Mouse (Mus musculus): ENCODE results near the gene Crim1. TPM values are rescaled to one million over a fixed set of nuclear protein-coding genes. Genes with fewer than 3 reads are reported as not detected.

Gene Crim1
- polyA plus RNA-seq, 2 experiments, result 10.5 to 22.9 TPM

DNA sequence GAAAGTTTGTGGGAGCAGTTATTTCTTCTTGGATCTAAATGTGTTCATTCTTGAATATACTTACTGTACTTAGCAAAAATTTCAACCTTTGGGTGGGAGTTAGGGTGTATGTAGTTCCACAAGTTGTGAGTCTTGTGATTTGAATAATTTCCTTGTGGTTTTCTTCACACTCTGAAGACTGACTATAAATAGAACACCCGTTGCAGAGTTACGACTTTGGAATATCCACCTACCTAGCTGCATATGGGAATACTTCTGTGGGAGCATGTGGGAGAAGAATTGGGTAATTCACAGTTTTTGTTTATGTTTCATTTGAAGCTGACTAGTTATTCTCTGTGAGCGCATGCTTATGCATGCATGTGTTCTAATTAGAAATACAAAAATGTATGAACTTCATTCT, 27.2 kb downstream of the Crim1 start:
- H3K9ac ChIP-seq (ENCODE audit: low read depth, low read length, severe bottlenecking), result no peak overlapping the region
- no peak for TF ChIP-seq POLR2A (IDR thresholded peaks at IDR 0.05; ENCODE audit: borderline replicate concordance, extremely low read depth, insufficient read depth, insufficient read length)
- no peaks in the 10 kb centered on the region for H3K36me3 ChIP-seq (ENCODE audit: control insufficient read depth, insufficient read depth, low read length)
- ATAC-seq (ENCODE audit: low FRiP score, low read depth), result no peak
- 45% methylated on average over 3 of the region's 3 CpGs for WGBS
- no peak overlapping the region for H3K4me2 ChIP-seq (replicated peaks; ENCODE audit: low read depth, low read length, severe bottlenecking)
- peaks cover 22% of the 10 kb centered on the region for H3K4me1 ChIP-seq (ENCODE audit: control insufficient read depth, insufficient read depth, low read length)
- no peak overlapping the region for H3K4me3 ChIP-seq (replicated peaks; ENCODE audit: low read length)
- no peaks in the 10 kb centered on the region for H3K27me3 ChIP-seq (ENCODE audit: control insufficient read depth, insufficient read depth, low read length)
- H3K27ac ChIP-seq (replicated peaks; ENCODE audit: low read depth, low read length), result no peak overlapping the region
- DNase-seq (ENCODE audit: low spot score), result no peak
- H3K9me3 ChIP-seq (ENCODE audit: control insufficient read depth, low read length), result no peaks in the 10 kb centered on the region

DNA sequence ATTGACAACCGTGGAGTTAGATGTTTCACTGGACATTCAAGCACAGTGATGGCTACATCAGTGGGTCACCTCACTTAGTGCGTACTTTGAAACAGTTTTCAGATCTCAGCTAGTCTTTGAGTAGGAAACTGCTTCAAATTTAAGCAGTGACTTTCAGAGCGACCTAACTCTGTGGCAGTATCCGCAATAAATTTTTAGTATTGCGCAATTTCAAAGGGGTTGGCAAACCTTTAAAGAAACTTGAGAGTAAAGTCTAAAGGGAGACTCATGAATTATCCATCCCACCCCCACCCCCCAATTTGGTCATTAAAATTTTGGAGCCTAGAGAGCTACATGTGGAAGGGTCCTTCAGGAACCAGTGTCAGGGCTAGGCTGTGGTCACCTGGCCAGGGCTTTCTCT, 31.5 kb downstream of the Crim1 start:
- H3K4me2 ChIP-seq (replicated peaks; ENCODE audit: low read depth, low read length, severe bottlenecking), result no peak overlapping the region
- H3K27ac ChIP-seq (replicated peaks; ENCODE audit: low read depth, low read length), result no peak overlapping the region
- no peaks in the 10 kb centered on the region for H3K27me3 ChIP-seq (ENCODE audit: control insufficient read depth, insufficient read depth, low read length)
- no peaks in the 10 kb centered on the region for H3K36me3 ChIP-seq (ENCODE audit: control insufficient read depth, insufficient read depth, low read length)
- H3K4me3 ChIP-seq (replicated peaks; ENCODE audit: low read length), result no peak overlapping the region
- ATAC-seq (ENCODE audit: low FRiP score, low read depth) (no peak), DNase-seq (ENCODE audit: low spot score) (no peak)
- TF ChIP-seq POLR2A (IDR thresholded peaks at IDR 0.05; ENCODE audit: borderline replicate concordance, extremely low read depth, insufficient read depth, insufficient read length), result no peak
- H3K4me1 ChIP-seq (ENCODE audit: control insufficient read depth, insufficient read depth, low read length), result peaks cover 18% of the 10 kb centered on the region
- H3K9ac ChIP-seq (ENCODE audit: low read depth, low read length, severe bottlenecking), result no peak overlapping the region
- H3K9me3 ChIP-seq (ENCODE audit: control insufficient read depth, low read length), result no peaks in the 10 kb centered on the region
- 76% methylated on average over 5 of the region's 5 CpGs for WGBS

DNA sequence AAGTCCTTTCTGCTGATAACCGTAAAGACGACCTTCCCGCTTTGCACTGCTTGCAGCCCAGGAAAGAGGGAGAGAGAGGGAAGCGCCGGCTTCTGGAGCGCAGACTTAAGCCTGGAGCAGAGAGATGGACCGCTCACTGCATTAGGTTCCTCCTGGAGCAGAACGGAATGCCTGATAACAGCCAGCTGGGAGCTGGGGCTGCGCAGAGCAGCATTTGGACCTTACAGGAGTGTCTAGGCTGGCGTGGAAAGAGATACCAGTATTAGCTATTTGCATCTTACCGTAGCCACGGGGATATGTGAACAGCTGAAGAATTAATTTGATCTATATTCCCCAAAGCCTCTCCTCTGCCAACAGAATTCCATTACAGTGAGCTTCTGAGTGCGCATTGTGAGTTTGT, 32.7 kb downstream of the Crim1 start:
- no peak overlapping the region for H3K27ac ChIP-seq (replicated peaks; ENCODE audit: low read depth, low read length)
- 0 out of 2 replicates have a peak, but pooled peaks cover 1% of the 10 kb centered on the region for H3K36me3 ChIP-seq (ENCODE audit: control insufficient read depth, insufficient read depth, low read length)
- peak; percentile 80 for ATAC-seq (ENCODE audit: low FRiP score, low read depth)
- H3K27me3 ChIP-seq (ENCODE audit: control insufficient read depth, insufficient read depth, low read length), result no peaks in the 10 kb centered on the region
- no peaks in the 10 kb centered on the region for H3K9me3 ChIP-seq (ENCODE audit: control insufficient read depth, low read length)
- 72% methylated on average over 13 of the region's 13 CpGs for WGBS
- no peak overlapping the region for H3K9ac ChIP-seq (ENCODE audit: low read depth, low read length, severe bottlenecking)
- TF ChIP-seq POLR2A (IDR thresholded peaks at IDR 0.05; ENCODE audit: borderline replicate concordance, extremely low read depth, insufficient read depth, insufficient read length), result no peak
- peaks cover 15% of the 10 kb centered on the region for H3K4me1 ChIP-seq (ENCODE audit: control insufficient read depth, insufficient read depth, low read length)
- DNase-seq (ENCODE audit: low spot score), result peak; percentile 59
- H3K4me2 ChIP-seq (replicated peaks; ENCODE audit: low read depth, low read length, severe bottlenecking), result no peak overlapping the region
- H3K4me3 ChIP-seq (replicated peaks; ENCODE audit: low read length), result no peak overlapping the region

DNA sequence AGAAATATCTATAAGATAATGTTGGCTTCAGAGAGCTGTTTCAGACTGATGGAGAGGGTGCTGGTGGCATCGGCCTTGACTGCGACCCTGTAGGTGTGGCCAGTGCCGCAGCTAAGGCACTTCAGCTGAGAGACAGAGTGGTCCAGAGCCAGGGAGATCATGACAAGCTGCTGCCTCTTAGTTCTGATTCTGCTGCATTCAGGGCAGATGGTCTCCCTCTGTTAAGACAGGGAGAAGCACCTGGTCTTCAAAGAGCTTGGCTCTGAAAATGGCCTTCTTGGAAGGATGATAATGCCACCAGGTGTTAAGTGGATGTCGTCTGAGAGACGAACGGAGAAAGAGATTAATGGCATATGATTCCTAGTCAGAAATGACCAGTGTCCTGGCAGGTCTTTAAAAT, 33.8 kb downstream of the Crim1 start:
- Histone ChIP-seq H3K27ac (replicated peaks; ENCODE audit: low read depth, low read length) (no peak overlapping the region), H3K36me3 (ENCODE audit: control insufficient read depth, insufficient read depth, low read length) (peaks cover 6% of the 10 kb centered on the region; the same call in 1 of the 2 replicates), H3K27me3 (ENCODE audit: control insufficient read depth, insufficient read depth, low read length) (no peaks in the 10 kb centered on the region), H3K9ac (ENCODE audit: low read depth, low read length, severe bottlenecking) (no peak overlapping the region), H3K4me3 (replicated peaks; ENCODE audit: low read length) (no peak overlapping the region), H3K9me3 (ENCODE audit: control insufficient read depth, low read length) (no peaks in the 10 kb centered on the region), H3K4me1 (ENCODE audit: control insufficient read depth, insufficient read depth, low read length) (peaks cover 15% of the 10 kb centered on the region), H3K4me2 (replicated peaks; ENCODE audit: low read depth, low read length, severe bottlenecking) (no peak overlapping the region)
- ATAC-seq (ENCODE audit: low FRiP score, low read depth) (no peak), DNase-seq (ENCODE audit: low spot score) (no peak)
- no peak for TF ChIP-seq POLR2A (IDR thresholded peaks at IDR 0.05; ENCODE audit: borderline replicate concordance, extremely low read depth, insufficient read depth, insufficient read length)
- 74% methylated on average over 6 of the region's 6 CpGs for WGBS

DNA sequence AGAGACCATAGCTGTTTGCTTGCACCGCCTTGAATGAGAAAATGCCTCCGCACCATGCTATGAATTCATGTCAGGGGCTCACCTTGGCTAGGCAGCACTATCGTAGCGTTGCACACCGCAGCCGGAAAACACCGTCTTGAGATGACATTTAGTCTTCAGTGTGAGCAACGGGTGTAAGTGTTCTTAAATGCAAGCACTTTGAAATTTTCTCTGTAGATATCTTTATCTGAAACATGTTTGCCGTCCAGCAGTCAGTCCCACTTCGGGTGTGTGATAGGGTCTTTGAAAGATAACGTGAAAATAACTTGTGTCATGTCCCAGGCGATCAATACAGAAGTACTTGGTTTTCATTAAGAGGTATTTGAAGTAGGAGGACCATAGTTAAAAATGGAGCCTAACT, 36.1 kb downstream of the Crim1 start:
- ATAC-seq (ENCODE audit: low FRiP score, low read depth), result no peak
- Histone ChIP-seq H3K27ac (replicated peaks; ENCODE audit: low read depth, low read length) (no peak overlapping the region), H3K4me3 (replicated peaks; ENCODE audit: low read length) (no peak overlapping the region), H3K9me3 (ENCODE audit: control insufficient read depth, low read length) (no peaks in the 10 kb centered on the region), H3K4me2 (replicated peaks; ENCODE audit: low read depth, low read length, severe bottlenecking) (no peak overlapping the region), H3K4me1 (ENCODE audit: control insufficient read depth, insufficient read depth, low read length) (peaks cover 15% of the 10 kb centered on the region), H3K36me3 (ENCODE audit: control insufficient read depth, insufficient read depth, low read length) (peaks cover 8% of the 10 kb centered on the region; the same call in 1 of the 2 replicates), H3K9ac (ENCODE audit: low read depth, low read length, severe bottlenecking) (no peak overlapping the region), H3K27me3 (ENCODE audit: control insufficient read depth, insufficient read depth, low read length) (no peaks in the 10 kb centered on the region)
- no peak for TF ChIP-seq POLR2A (IDR thresholded peaks at IDR 0.05; ENCODE audit: borderline replicate concordance, extremely low read depth, insufficient read depth, insufficient read length)
- no peak for DNase-seq (ENCODE audit: low spot score)
- 91% methylated on average over 12 of the region's 12 CpGs for WGBS

DNA sequence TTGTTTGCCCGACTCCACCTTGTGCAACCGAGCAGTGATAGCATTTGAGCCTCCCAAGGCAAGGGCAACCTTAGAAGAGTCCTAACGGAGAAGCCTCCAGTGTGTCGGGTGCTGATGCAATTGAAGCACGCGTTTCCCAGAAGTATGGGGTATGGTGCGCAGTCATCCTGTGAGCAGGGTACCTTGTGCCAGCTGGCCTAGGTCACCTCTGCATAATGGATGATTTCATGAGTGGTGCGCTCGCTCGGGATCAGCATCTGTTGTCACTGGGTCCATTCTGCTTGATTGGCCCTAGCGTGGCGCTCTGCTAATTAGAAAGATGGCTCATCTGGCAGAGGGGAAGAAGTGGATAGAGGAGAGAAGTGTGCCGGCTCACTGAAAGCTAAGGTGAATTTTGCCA, 37.9 kb downstream of the Crim1 start:
- DNase-seq (ENCODE audit: low spot score), result no peak
- H3K4me1 ChIP-seq (ENCODE audit: control insufficient read depth, insufficient read depth, low read length), result peaks cover 3% of the 10 kb centered on the region; the same call in 1 of the 2 replicates
- no peak for TF ChIP-seq POLR2A (IDR thresholded peaks at IDR 0.05; ENCODE audit: borderline replicate concordance, extremely low read depth, insufficient read depth, insufficient read length)
- no peaks in the 10 kb centered on the region for H3K9me3 ChIP-seq (ENCODE audit: control insufficient read depth, low read length)
- H3K36me3 ChIP-seq (ENCODE audit: control insufficient read depth, insufficient read depth, low read length), result peaks cover 8% of the 10 kb centered on the region; the same call in 1 of the 2 replicates
- H3K4me2 ChIP-seq (replicated peaks; ENCODE audit: low read depth, low read length, severe bottlenecking), result no peak overlapping the region
- no peaks in the 10 kb centered on the region for H3K27me3 ChIP-seq (ENCODE audit: control insufficient read depth, insufficient read depth, low read length)
- no peak overlapping the region for H3K4me3 ChIP-seq (replicated peaks; ENCODE audit: low read length)
- no peak overlapping the region for H3K9ac ChIP-seq (ENCODE audit: low read depth, low read length, severe bottlenecking)
- no peak for ATAC-seq (ENCODE audit: low FRiP score, low read depth)
- 90% methylated on average over 13 of the region's 13 CpGs for WGBS
- no peak overlapping the region for H3K27ac ChIP-seq (replicated peaks; ENCODE audit: low read depth, low read length)

Data from limb, embryonic 14.5 days (tissue).